Mouse (Mus musculus) subcutaneous adipose tissue, adult 2 months (tissue): ENCODE data around the gene Gpr39. TPM values are rescaled to one million over a fixed set of nuclear protein-coding genes. Genes with fewer than 3 reads are reported as not detected.

ENCODE experiments used
- polyA plus RNA-seq: library from polyadenylated mRNA; depleted of rRNA; stranded (reverse); fragments of >200 nt; gene quantifications from 2 replicates; pipeline ENCODE4 v1.2.3, GENCODE M21; 2012; ENCODE audit warnings: low replicate concordance; rRNA removed

Gpr39 gene
- polyA plus RNA-seq, result 1.2 and 4.9 TPM in 2 replicates

GRCm38 (mm10) chr1:125676790-125677273 lies at the start of gene Gpr39:
Gene Gpr39, plus strand, starts transcription at chr1:125676995.

GRCm38 (mm10) chr1:125912601-125913600 lies 236.1 kb downstream of the Gpr39 start, which contains the start of gene Lypd1:
Gene Lypd1, minus strand, starts transcription at chr1:125913101.

Other genes starting within 250 kb of the Gpr39 start
- gene Actr3, start 241.3 kb upstream of the Gpr39 start, polyA plus RNA-seq, result 46.8 and 82.4 TPM in 2 replicates
- 24.5 and 53.1 TPM in 2 replicates for gene Slc35f5, start 116.4 kb upstream of the Gpr39 start, polyA plus RNA-seq
- 1.6 and 2.3 TPM in 2 replicates for gene Lypd1, start 236.1 kb downstream of the Gpr39 start, polyA plus RNA-seq